Mouse (Mus musculus) left cerebral cortex, adult 8-10 months (tissue): ENCODE measurements at regions not wholly inside any gene's neighbourhood (a gene's known extent, or its start where the extent isn't known, plus 50 kb on each side); places are given as distances from the start of the nearest gene placed in this dataset.

Source experiments
- DNase-seq, 2 experiments: peaks; one replicate each; pipeline ENCODE4 v3.0.0; 2022; ENCODE audit warnings: low spot score in 2 of 2

DNA sequence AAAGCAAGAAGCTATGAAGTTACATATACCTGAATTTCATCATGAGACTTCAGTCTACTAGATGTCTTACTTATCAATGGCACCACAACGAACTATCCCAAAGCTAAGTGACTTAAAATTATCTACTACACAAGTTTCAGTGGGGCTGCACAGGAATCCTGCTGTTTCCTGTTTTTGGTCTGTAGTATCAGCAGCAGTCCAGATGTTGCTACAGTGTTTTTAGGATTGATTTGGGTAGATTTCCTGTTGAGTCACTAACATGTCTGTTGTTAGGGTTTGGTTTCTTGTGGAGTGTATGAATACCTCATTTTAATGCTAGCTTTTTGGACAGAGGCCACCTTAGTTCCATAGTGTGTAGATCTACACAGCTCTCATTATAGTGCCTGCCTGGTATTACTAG lies 120.8 kb upstream of the Thumpd2 start:
- no peak for DNase-seq

DNA sequence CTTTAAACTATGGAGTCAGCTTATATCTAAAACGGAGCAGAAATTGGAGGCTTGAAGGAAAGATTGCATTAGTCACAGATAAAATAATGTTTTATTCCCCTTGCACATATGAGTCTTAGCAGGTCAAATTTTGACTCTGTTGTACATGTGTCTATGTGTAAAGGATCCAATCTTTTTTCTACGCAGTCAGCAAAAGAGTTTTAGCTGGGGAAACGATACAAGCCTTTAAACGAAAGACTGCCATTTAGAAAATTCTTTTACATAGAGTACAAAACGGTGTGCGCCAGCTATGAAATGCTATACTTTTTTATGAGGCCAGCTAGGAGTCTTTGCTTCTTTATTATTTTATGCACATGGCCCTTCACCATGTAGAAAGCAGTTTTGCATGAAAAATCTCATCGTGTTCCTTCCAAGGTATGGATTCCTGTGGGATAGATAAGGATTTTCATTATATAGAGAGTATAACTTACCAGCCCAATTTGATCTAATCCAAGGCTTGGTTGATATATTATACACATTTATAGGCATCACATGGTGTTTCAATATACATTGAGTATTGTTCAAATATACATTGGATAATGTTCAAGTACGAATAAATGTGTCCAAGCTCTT lies 116.0 kb upstream of the Thumpd2 start:
- DNase-seq, result no peak

DNA sequence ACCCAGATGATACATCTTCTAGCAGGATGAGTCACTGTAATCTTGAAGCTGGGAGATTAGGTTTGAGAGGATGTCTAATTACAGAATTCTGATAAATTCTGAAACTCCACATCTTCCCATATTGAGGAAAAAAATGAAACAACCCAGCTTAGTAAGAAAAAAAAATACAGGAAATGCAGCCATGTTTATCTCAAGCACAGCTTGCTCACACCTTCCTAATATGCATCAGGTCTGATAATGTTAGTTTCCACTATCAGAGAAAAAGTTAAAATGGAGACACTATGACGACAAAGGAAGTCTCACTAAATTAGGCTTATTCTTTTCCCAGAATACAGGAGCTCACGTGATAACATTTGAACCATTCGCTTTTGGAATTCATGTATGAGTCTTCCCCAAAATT lies 111.4 kb upstream of the Thumpd2 start:
- DNase-seq, result no peak

DNA sequence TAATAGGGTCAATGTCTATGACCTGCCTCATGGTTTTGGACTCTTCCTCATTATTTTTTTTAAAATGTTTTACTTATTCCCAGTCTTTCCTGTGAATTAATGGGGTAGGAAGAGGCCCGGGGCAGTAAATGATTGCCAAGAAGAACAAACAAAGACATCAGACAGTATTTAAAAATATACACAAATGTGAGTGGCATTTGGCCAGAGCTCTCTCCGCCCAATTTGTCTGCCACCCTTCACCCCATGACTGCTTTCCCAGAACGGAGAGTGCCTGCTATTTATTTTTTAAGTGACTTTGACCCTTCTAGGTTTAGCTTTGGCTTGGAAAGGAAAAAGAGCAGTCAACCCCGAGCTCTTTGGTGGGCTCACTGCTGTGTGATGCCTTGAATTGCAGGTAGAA lies 111.0 kb upstream of the Thumpd2 start:
- no peak for DNase-seq

DNA sequence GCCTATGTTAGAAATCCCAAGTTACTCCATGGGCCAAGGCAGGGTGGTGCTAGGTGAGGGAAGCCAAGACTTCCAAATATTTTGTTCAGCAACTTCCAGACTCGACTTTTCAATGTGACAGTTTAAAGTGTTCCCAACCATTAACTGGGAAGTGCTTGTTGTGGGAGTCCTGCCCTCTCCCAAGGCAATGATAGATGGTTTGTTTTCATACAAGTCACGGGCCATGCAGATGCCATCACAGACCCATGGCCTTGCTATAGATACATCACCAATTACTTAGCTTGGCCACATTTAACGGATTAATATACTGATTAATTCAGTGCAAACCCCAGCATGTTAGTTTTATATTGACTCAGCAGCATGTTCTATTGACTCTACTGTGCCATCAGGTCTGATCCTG lies 108.1 kb upstream of the Thumpd2 start:
- DNase-seq, result no peak

DNA sequence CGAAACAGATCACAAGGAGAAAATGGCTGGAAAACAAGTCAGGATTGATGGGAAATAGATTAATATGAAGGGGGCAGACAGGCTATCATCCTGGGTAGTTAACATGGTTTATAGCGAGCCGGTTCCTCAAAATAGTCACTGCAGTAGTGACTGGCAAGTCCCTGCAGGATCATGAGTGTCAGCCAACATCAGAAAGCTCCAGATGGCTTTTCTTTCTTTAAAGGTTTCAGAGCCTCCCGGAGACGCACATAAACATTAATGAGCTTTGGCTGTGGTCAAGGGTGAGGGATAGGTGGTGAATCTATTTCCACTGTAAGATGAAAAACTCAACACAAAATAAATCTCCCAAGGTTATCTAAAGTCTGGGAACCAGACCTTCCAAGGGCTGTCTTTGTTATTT lies 104.2 kb upstream of the Thumpd2 start:
- DNase-seq, result no peak

DNA sequence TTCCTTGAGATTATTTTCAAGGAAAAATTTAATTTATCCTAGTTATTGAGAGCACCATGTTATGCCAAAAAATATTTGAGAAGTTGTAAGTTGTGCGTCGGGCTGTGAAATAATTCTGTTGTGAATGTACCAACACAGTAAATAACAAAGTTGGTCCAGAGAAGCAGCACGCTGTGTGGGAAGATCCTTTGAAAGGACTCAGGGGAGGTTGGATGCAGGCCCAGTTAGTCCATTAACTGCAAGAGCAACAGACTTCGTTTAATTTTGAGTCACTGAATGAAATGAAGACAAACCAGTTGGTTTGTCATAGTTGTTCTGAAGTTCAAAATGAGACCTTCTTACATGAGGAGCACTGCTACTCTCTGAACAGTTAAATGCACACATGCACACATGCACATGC lies 85.8 kb upstream of the Thumpd2 start:
- DNase-seq, result peak in 1 of 2 experiments; percentile 35

DNA sequence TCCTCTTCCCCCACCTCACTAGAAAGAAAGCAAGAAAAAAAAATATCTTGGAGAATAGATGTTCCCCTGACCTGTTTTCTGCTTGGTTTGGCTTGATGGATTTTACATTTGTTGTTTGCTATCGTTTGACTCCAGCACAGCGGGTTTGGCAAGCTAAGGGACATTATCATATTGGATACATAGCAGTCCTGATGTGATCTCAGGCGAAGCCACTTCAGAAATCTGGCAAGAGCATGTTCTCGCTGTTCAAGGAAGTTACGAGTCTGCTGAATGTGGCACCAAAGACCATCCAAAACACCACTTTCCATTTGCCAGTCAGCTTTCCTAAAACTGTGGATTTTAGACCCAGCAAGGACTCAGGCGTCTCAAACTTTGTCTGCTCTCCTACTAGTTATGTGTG lies 69.8 kb upstream of the Thumpd2 start:
- DNase-seq, result no peak

DNA sequence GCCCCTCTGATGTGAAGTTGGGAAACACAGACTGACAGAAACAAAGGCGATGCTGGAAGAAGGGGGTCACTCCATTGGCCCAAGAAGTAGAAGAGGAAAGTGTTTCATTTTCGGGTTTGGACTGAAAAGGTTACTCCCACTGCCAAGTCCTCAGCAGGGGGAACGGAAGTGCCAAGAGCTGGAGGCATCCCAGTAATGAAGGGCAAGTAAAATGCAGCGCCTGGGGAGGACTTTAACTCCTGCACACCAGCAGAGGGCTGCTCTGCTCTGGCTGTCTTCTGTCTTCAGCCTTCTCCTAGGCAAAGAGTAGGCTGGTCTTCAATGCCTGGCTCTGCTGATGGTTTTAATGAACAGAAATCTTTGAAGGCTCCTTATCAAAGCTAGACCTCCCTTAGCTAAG lies 68.3 kb upstream of the Thumpd2 start:
- peak in 1 of 2 experiments; percentile 15 for DNase-seq
